Mouse (Mus musculus) myocyte (in vitro differentiated cells): Measurements from ENCODE around the gene Gmds.

Experiments used
- CEBPB ChIP-seq: IDR thresholded peaks from 2 replicates; pipeline ENCODE4 v1.6.1; 2011; ENCODE audit warnings: mild to moderate bottlenecking, moderate library complexity; ENCODE audit not compliant: poor library complexity, insufficient read depth, severe bottlenecking
- MAX ChIP-seq: IDR thresholded peaks from one replicate; pipeline ENCODE4 v1.6.1; 2011; ENCODE audit warnings: low read depth, mild to moderate bottlenecking, control low read depth
- MYOD1 ChIP-seq, 3 experiments: IDR thresholded peaks; one replicate each; pipeline ENCODE4 v1.6.1; 2011; ENCODE audit warnings: control low read depth in 2 of 3, low read depth in 2 of 3, mild to moderate bottlenecking in 2 of 3, moderate library complexity in 1 of 3; ENCODE audit not compliant: insufficient read length in 2 of 3, control insufficient read depth in 1 of 3
- MYOG ChIP-seq, 3 experiments: IDR thresholded peaks; one replicate each; pipeline ENCODE4 v1.6.1; 2011; ENCODE audit warnings: control low read depth in 2 of 3, low read depth in 2 of 3, mild to moderate bottlenecking in 2 of 3; ENCODE audit not compliant: insufficient read length in 2 of 3, control insufficient read depth in 1 of 3, insufficient read depth in 1 of 3
- POLR2A ChIP-seq: IDR thresholded peaks from one replicate; pipeline ENCODE4 v1.6.1; 2011; ENCODE audit warnings: low read depth, mild to moderate bottlenecking, control low read depth, moderate library complexity; ENCODE audit not compliant: insufficient read length
- POLR2AphosphoS2 ChIP-seq: IDR thresholded peaks from one replicate; pipeline ENCODE4 v1.6.1; 2011; ENCODE audit warnings: low read depth, control low read depth; ENCODE audit not compliant: insufficient read length
- SRF ChIP-seq: IDR thresholded peaks from one replicate; pipeline ENCODE4 v1.6.1; 2011; ENCODE audit warnings: low read depth; ENCODE audit not compliant: control insufficient read depth, insufficient read length
- TCF12 ChIP-seq: IDR thresholded peaks from one replicate; pipeline ENCODE4 v1.6.1; 2011; ENCODE audit warnings: mild to moderate bottlenecking, control low read depth; ENCODE audit not compliant: poor library complexity, insufficient read depth, severe bottlenecking
- TCF3 ChIP-seq: IDR thresholded peaks from one replicate; pipeline ENCODE4 v1.6.1; 2011; ENCODE audit warnings: low read depth, control low read depth; ENCODE audit not compliant: insufficient read length
- USF1 ChIP-seq: IDR thresholded peaks from one replicate; pipeline ENCODE4 v1.6.1; 2011; ENCODE audit warnings: low read depth, mild to moderate bottlenecking, control low read depth, moderate library complexity

GRCm38 (mm10) chr13:32169173-32169572 lies 169.4 kb downstream of the Gmds start:
- TF ChIP-seq POLR2AphosphoS2 (no peak), MYOD1 (IDR thresholded peaks at IDR 0.05; ENCODE audit: control insufficient read depth in 1 of 3, insufficient read length in 2 of 3, low read depth in 2 of 3) (no peak), POLR2A (no peak), TCF3 (no peak), SRF (no peak), TCF12 (no peak), CEBPB (no peak), MAX (no peak), USF1 (no peak), MYOG (IDR thresholded peaks at IDR 0.05; ENCODE audit: control insufficient read depth in 1 of 3, insufficient read depth in 1 of 3, insufficient read length in 2 of 3, low read depth in 2 of 3) (no peak)
